Mouse (Mus musculus): ENCODE results near the gene Cacna2d4.
"Not testable (repeated sequence)": the region's sequence is repeated elsewhere in the genome, so short reads cannot be mapped to it uniquely, and the experiment has no call there.

Cacna2d4 gene

DNA sequence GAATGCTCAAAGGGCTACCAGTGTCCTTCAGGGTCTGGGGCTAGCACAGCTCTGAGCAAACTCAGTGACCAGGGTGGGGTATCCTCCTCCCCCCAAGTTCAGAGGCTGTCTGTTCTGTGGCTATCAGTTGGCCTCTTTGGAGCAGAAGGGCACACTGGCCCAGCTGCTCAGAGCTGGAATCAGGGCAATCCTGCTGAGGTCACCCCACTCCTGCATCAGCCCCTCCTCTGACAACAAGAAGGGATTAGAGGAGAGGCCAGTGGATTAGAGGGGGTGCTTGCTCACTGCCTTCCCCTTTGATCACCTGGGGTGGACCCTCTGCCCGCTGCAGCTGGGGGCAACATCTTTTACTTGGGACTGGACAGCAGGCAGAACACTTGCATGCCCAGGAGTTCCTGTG is at the start of gene Cacna2d4:
Gene Cacna2d4, plus strand, starts transcription at position 286 of the 400 bp plus-strand sequence.
- no peak for DNase-seq (ENCODE audit: low read depth, low spot score)

DNA sequence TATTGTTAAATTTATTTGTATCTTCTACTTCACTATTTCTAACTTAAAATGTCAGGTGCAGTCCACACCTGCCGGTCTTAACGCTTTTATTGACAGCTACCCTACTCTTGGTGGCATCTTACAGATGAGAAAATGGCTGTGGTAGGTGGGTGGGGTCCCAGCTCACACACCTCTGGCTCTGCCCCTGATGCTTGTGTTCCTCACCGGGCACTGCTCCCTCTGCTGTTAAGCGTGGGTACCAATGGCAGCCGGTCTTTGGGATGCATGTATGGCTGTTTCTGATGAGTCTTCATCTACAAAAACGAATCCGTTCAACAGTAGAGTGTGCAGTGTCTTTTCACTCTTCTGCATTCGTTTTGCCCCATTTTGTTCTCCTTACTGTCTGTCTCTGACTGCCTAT is 49.7 kb upstream of the Cacna2d4 start:
- DNase-seq (ENCODE audit: low read depth, low spot score) = peak; percentile 36

GRCm38 (mm10) chr6:119187631-119188030 is 48.7 kb upstream of the Cacna2d4 start:
- no peak for DNase-seq (ENCODE audit: low read depth, low spot score)

GRCm38 (mm10) chr6:119191478-119191877 is 44.8 kb upstream of the Cacna2d4 start:
- no peak for DNase-seq (ENCODE audit: low read depth, low spot score)

- no peak for DNase-seq (ENCODE audit: low read depth, low spot score)
Measured at GRCm38 (mm10) chr6:119193571-119194154, 42.7 kb upstream of the Cacna2d4 start.

- DNase-seq (ENCODE audit: low read depth, low spot score) = no peak
Measured at GRCm38 (mm10) chr6:119194161-119194560, 42.2 kb upstream of the Cacna2d4 start.

DNA sequence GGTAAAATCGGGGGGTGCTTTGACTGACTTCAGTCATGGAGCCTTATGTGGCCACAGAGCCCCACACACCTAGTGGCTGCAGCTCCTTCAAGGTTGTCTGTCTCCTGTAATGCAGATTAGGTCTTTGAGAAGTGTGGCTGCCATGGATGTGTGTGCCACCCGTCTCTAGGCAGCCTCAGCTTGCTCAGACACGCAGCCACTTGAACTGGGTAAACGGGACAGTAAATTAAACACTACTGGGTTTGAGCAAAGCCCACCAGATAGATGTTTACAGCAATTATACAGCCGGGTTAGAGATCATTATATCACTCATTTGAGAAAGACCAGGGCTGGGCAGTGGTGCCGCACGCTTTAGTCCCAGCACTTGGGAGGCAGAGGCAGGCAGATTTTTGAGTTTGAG is 41.7 kb upstream of the Cacna2d4 start:
- no peak for DNase-seq (ENCODE audit: low read depth, low spot score)

DNA sequence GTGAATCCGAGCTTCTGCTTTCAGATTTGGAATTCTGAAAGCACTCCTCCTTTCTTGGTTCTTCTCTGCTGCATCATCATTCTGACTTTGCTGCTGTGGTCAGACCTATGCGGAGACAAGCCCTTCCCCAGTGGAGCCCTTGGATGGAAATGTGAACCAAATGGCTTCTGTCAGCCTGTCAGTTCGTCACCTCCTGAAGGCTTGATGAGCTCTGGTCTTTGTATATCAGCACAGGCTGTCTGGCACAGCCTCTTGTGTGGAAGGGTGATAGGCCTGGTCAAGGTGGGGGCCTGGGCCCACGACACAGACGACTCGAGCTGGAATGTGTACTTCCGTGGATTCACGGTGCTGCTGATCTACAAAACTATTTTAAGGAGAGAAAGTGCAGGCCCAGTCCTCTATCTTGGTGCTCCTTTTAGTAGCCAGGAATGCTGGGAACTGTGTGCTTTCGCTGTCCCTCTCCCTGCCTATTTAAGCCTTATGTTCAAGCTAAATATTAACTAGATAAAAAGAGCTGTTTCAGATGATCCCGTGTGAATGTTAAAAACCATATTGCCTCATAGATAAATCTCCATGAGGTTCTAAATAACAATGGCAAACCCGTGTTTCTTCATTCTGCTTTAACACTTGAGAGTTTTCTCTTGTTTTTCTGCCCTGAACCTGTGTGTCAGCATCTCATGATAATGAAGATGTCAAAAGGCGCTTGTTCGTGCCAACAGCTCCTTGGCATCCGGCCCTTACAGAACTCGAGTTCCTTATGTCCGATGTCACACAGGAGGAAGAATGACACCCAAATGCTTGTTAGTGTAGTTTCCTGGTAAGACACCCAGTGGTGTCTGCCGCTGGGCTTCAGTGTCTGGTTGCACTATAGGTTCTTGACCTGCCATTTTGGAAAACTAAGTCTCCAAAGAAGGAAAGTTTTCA is 39.7 kb upstream of the Cacna2d4 start, which contains the start of gene Cacna1c:
Gene Cacna1c, minus strand, starts transcription at position 37 of the 924 bp plus-strand sequence.
- DNase-seq (ENCODE audit: low read depth, low spot score) = no peak

- DNase-seq (ENCODE audit: low read depth, low spot score) = no peak
Measured at GRCm38 (mm10) chr6:119198534-119199273, 37.6 kb upstream of the Cacna2d4 start.

GRCm38 (mm10) chr6:119199274-119199879 is 36.9 kb upstream of the Cacna2d4 start:
- DNase-seq (ENCODE audit: low read depth, low spot score) = no peak

DNA sequence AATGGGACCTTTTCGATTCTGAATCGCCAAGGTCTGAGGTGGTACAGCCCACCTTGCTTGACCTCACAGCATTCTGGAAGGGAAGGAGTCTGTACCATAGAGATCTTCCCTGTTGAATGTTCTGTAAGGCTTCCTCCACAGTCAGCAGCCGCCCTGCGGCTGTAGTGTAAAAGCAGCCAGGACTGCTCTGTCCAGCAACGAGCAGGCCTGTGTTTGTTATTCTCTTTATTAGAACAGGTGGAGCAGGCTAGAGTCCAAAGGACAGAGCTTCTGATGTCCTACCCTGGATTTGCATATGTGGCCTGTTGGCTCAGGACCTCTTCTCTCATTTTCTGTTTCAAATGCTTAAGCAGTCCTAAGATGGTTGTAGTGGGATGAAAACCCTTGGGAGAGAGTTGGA is 36.0 kb upstream of the Cacna2d4 start:
- DNase-seq (ENCODE audit: low read depth, low spot score) = no peak

DNA sequence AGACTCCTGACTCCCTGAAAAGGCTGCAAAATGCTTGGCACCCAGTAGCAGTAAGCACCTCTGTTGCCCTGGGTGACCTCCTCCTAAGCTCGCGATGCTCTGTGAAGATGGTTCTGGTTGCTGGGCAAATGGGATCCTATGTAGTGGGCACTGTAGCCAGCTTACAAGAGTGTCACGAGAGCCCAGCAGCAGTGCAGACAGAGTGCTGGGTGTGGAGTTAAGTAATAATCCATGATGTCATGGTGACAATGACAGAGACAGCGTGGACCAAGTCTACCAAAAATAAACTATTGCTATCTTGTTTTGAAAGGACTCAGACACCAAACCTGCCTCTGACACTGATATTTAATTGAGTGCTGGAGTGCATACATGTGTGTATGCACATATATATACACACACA is 34.8 kb upstream of the Cacna2d4 start:
- no peak for DNase-seq (ENCODE audit: low read depth, low spot score)

DNA sequence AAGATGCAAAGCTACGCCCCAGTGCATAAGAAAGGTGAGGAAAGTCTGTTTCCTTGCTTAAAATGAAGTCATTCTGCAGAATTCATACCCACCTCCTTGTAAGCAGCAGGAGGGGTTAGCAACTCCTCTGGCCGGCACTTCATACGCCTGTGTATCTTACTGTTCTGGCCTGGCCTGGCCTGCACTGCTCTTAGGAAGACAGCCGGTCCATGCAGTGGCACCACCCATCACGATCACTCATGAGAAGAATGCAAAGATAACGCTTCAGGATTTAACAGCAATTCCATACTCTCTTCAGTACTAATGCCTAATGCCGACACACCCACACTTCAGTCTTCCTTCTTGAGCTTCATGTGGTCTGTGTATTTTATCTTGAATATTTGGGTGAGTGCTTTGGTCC is 32.0 kb upstream of the Cacna2d4 start:
- DNase-seq (ENCODE audit: low read depth, low spot score) = no peak

- no peak for DNase-seq (ENCODE audit: low read depth, low spot score)
Measured at GRCm38 (mm10) chr6:119204915-119205314, 31.4 kb upstream of the Cacna2d4 start.

DNA sequence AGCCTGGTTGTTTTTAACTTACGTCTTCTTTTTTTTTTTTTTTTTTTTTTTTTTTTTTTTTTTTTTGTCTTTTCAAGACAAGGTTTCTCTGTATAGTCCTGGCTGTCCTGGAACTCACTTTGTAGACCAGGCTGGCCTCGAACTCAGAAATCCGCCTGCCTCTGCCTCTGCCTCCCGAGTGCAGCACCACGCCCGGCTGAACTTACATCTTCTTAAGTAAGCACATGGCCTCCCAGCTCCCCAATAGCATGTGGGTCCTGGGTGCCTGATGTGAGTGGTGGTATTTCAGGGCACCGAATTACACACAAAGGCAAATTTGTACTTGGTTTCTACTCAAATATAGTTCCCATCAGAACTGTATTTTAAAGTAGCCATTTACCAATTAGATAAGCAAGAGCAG is 30.3 kb upstream of the Cacna2d4 start:
- not testable (repeated sequence) for DNase-seq (ENCODE audit: low read depth, low spot score)

DNA sequence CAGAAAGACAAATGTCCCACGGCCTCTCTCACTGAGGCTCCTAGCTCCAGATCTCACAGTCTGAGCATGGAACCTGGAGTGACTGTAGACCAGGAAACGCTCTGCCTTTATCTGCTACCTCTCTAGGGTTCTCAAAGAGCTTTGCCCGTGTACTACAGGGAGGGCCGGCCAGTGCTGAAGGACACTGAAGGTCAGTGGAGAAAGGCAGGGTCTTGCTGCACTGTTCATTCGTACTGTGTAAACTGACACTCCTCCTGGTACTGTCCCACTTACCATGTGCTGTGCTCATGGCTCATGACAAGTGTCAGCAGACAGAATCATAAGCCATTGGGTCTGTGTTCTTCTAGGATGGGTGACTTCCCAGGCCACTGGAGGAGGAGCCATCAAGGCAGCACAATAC is 23.0 kb upstream of the Cacna2d4 start:
- no peak for DNase-seq (ENCODE audit: low read depth, low spot score)

GRCm38 (mm10) chr6:119214190-119214589 is 22.1 kb upstream of the Cacna2d4 start:
- no peak for DNase-seq (ENCODE audit: low read depth, low spot score)

- no peak for DNase-seq (ENCODE audit: low read depth, low spot score)
Measured at GRCm38 (mm10) chr6:119215040-119215613, 21.2 kb upstream of the Cacna2d4 start.

GRCm38 (mm10) chr6:119217661-119218060 is 18.7 kb upstream of the Cacna2d4 start:
- DNase-seq (ENCODE audit: low read depth, low spot score) = no peak

DNA sequence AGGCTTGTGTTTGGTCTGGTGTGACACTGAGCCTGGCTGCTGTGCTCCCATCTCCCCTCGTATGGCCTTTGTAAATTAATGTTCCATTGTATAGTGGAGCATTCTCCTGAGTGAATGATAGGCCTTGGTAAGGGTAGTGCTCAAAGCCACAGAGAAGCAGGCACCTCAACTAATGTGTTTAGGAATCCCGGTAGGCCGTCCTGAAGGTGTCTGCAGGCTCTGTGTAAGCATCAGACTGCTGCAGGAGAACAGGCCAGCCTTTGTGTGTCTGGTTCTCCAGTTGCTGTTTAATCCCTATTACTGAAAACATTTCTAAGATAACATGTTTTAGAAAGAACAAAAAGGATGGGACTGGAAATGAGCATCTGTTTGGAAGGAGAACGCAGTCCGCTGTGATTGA is 17.7 kb upstream of the Cacna2d4 start:
- no peak for DNase-seq (ENCODE audit: low read depth, low spot score)

DNA sequence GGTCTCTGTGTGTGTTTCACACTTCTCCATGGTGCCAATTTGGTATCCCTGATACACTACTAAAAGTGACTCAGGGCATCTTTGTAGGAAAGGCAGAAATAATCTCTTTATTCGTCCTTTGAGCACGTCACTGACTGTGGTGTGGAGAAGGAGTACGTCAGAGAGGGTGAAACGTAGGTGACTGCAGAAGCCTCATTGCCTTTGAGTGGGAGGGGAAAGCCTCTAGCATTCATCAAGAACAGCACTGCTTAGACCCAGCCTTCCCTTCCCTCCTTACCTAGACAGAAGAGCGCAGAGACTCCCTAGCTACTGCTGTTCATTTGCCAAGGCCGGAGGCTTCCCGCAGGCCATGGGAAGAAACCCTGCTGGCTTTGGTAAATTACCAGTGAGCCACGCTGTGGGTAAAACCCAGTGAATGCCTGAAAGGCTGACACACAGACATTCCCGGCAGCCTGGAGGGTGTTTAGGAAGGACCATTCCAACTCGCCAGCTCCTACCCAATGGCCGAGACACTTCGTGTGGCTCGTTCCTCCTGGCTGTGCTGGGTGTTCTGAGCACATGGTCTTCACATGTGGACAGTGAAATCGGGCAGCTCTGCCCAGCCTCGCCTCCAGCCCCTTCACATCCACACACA is 17.0 kb upstream of the Cacna2d4 start:
- DNase-seq (ENCODE audit: low read depth, low spot score) = no peak
